Mouse (Mus musculus) heart, adult 2 months (tissue): ENCODE measurements around the gene Syngr3. TPM values are rescaled to one million over a fixed set of nuclear protein-coding genes. Genes with fewer than 3 reads are reported as not detected.
A peak's percentile ranks its signal among the peaks of the same experiment; 100 is the strongest.

Experiments
- DNase-seq, 2 experiments: peaks; one replicate each; pipeline ENCODE4 v3.0.0; 2021
- H3K27ac ChIP-seq: fragments of 200-600 bp; 2 replicates; pipeline ENCODE4 v1.8.1; 2022
- H3K27me3 ChIP-seq: fragments of 200-500 bp; 2 replicates; pipeline ENCODE4 v1.6.1; 2012; ENCODE audit warnings: mild to moderate bottlenecking, low read length, inconsistent platforms, mixed read lengths; ENCODE audit not compliant: control insufficient read depth, insufficient read depth
- H3K36me3 ChIP-seq: fragments of 200-500 bp; 2 replicates; pipeline ENCODE4 v1.6.1; 2012; ENCODE audit warnings: low read length, inconsistent platforms; ENCODE audit not compliant: control insufficient read depth, insufficient read depth
- H3K4me1 ChIP-seq: fragments of 200-500 bp; 2 replicates; pipeline ENCODE4 v1.6.1; 2011; ENCODE audit warnings: low read length; ENCODE audit not compliant: control insufficient read depth, insufficient read depth
- H3K4me3 ChIP-seq: fragments of 200-600 bp; 2 replicates; pipeline ENCODE4 v1.8.1; 2022
- H3K79me2 ChIP-seq: fragments of 200-500 bp; replicated peaks from 2 replicates; pipeline ENCODE4 v1.6.1; 2012; ENCODE audit warnings: mild to moderate bottlenecking, inconsistent platforms, low read length, moderate library complexity, mixed read lengths; ENCODE audit not compliant: control insufficient read depth, insufficient read depth
- H3K9ac ChIP-seq: fragments of 200-500 bp; 2 replicates; pipeline ENCODE4 v1.6.1; 2012; ENCODE audit warnings: low read depth, mild to moderate bottlenecking, control low read depth, inconsistent platforms, low read length, mixed read lengths
- CTCF ChIP-seq: fragments of 200-600 bp; IDR thresholded peaks from 2 replicates; pipeline ENCODE4 v1.8.1; 2022; ENCODE audit warnings: antibody characterized with exemption, mild to moderate bottlenecking, moderate library complexity
- EP300 ChIP-seq: fragments of 200-500 bp; IDR thresholded peaks from 2 replicates; pipeline ENCODE4 v1.6.1; 2011; ENCODE audit warnings: low read depth, low read length, control low read depth; ENCODE audit not compliant: insufficient read depth
- POLR2A ChIP-seq: fragments of 200-500 bp; IDR thresholded peaks from 2 replicates; pipeline ENCODE4 v1.6.1; 2011; ENCODE audit warnings: mild to moderate bottlenecking, low read depth, low read length, control low read depth; ENCODE audit not compliant: insufficient read depth
- WGBS: fragments of 180-500 bp; shearing (Covaris S2); methylation state at CpG from one replicate; pipeline ENCODE4 v1.1.7; 2018; 5-methylcytosine and 5-hydroxymethylcytosine counted together
- intact Hi-C: fragments of 180-260 bp; cut with DNase I; formaldehyde crosslinking; loops from one replicate; pipeline ENCODE4 v1.15.1; 2025
- polyA plus RNA-seq: library from polyadenylated mRNA; depleted of rRNA; stranded (reverse); fragments of >200 nt; gene quantifications from 2 replicates; pipeline ENCODE4 v1.2.3, GENCODE M21; 2012
- total RNA-seq, 2 experiments: library from RNA; stranded (reverse); gene quantifications; 2 replicates each; pipeline ENCODE4 v1.2.3; 2021

Gene Syngr3
- total and polyA plus RNA-seq, 3 experiments, result 0.16 to 0.43 (median 0.30) TPM

DNA sequence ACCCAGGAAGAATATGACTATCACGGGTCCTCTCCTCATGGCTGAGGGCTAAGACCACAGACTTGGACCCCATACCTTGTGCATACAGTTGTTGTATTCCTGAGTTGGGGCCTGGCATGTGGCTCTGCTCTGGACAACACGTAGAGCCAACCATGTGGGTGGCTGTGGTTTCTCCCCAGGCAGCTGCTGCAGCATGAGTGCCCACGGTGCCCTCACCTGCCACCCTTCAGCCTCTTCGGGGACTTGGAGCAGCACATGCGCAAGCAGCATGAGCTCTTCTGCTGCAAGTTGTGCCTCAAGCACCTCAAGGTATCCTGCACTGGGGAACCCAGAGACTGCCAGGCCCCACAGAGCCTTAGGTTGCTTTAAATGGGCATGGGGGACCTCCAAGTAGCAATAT, 12.9 kb downstream of the Syngr3 start:
- H3K79me2 ChIP-seq, result peaks cover 1% of the 10 kb centered on the region; the same call in 1 of the 2 replicates
- no peak overlapping the region for H3K9ac ChIP-seq
- no peaks in the 10 kb centered on the region for H3K27me3 ChIP-seq
- H3K27ac ChIP-seq, result no peak overlapping the region
- peaks cover 8% of the 10 kb centered on the region for H3K4me1 ChIP-seq
- no peaks in the 10 kb centered on the region for H3K36me3 ChIP-seq
- DNase-seq, result no peak
- intact Hi-C loops, result loop anchor here (2.0 kb wide), 1 partner anchor 18 kb away; no protein-coding TSS in a partner anchor
- H3K4me3 ChIP-seq, result no peak overlapping the region
- WGBS, result 98% methylated on average over 5 of the region's 5 CpGs
- TF ChIP-seq POLR2A (no peak), CTCF (no peak), EP300 (no peak)

DNA sequence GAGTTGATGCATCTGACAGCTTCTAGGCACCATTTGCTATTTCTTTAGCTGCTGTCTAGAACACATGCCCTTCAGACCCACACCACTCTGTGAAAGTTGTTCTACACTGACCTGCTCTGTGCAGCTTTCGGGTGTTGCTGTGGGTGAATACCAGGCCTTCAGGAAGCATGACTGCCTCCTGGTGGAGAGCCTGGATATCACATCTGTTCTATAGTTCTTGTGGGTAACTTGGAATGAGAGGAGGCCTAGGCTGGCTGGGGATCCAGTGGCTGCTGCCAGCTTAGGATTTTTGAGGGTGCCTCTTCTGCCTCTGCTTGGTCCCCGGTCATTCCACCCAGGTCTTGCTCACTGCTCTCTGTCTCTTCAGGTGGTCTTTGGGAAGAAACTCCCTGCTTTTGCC, 13.6 kb downstream of the Syngr3 start:
- intact Hi-C loops, result loop anchor here (2.0 kb wide), 1 partner anchor 19 kb away; no protein-coding TSS in a partner anchor
- Histone ChIP-seq H3K4me3 (no peak overlapping the region), H3K27ac (no peak overlapping the region), H3K36me3 (no peaks in the 10 kb centered on the region), H3K4me1 (peaks cover 12% of the 10 kb centered on the region), H3K79me2 (peaks cover 1% of the 10 kb centered on the region), H3K9ac (no peak overlapping the region), H3K27me3 (no peaks in the 10 kb centered on the region)
- 53% methylated on average over 2 of the region's 2 CpGs for WGBS
- TF ChIP-seq CTCF, result peak; percentile 87
- no peak for TF ChIP-seq EP300
- DNase-seq, result peak; percentile 57 to 61

DNA sequence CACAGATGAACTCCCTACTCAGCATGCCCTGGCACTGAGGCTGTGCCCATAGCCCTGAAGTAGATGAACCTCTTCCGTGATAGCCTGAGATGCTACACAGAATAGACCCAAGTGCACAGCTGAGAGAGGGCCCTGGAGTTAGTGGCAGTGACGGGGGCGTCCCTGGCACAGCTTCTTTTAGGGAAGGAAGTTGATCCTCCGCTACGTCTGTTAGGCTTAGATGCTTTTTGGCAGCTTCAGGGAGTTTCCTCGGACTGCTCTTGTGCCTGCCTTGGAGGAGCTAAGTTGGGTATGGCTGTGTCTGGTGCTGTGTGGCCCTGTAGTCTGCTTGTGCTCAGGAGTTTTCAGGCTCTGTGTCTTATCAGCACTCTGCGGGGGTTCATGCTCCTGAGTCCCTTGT, 15.5 kb downstream of the Syngr3 start:
- Histone ChIP-seq H3K36me3 (no peaks in the 10 kb centered on the region), H3K4me1 (peaks cover 16% of the 10 kb centered on the region), H3K27ac (no peak overlapping the region), H3K4me3 (no peak overlapping the region), H3K79me2 (peaks cover 1% of the 10 kb centered on the region), H3K27me3 (no peaks in the 10 kb centered on the region), H3K9ac (no peak overlapping the region)
- 34% methylated on average over 7 of the region's 7 CpGs for whole genome bisulfite sequencing
- intact Hi-C loops, result no loop called here
- no peak for DNase-seq
- TF ChIP-seq CTCF (no peak), POLR2A (no peak), EP300 (no peak)

DNA sequence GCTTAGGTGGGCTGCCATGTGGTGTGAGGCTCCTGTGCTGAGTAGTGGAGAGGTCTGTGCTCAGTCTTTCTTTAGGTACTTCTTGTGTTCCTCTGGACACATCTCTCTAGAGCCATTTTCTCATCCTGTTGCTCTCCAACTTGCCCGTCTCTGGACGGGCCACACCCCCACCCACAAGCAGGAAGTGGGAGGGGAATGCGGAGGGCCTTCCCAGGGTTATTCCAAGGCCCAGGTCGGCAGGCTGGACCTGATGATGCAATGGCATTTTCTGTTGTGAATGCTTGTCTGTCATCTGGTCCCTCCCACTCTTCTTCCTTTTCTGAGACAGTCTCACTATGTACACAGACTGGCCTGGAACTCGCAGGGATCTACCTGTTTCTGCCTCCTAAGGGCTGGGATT, 17.6 kb downstream of the Syngr3 start:
- peaks cover 16% of the 10 kb centered on the region for H3K4me1 ChIP-seq
- no peaks in the 10 kb centered on the region for H3K36me3 ChIP-seq
- no peak overlapping the region for H3K4me3 ChIP-seq
- peaks cover 1% of the 10 kb centered on the region for H3K79me2 ChIP-seq
- DNase-seq, result peak; percentile 64 to 69
- TF ChIP-seq CTCF (no peak), EP300 (no peak), POLR2A (no peak)
- WGBS, result 16% methylated on average over 5 of the region's 5 CpGs
- H3K27me3 ChIP-seq, result no peaks in the 10 kb centered on the region
- no peak overlapping the region for H3K9ac ChIP-seq
- intact Hi-C loops, result no loop called here
- no peak overlapping the region; the same call in 1 of the 2 replicates for H3K27ac ChIP-seq

DNA sequence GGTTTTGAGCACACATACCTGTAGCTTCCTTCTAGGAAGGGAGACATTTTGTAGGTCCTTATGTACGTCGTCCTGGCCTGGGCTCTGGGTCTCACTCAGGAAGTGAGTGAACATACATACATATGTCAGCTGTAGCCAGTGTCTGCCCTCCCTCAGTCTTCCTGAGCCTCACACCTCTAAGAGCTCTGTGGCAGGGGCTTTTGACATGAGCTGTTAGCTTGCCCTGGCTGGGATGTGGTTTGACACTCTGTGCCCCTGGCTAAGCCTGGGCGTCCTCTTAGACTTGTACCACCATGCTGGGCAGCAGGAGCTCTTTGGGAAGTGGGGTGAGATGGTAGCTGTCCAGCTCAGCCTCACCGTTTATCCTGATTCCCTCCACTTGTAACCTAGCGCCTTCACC, 18.4 kb downstream of the Syngr3 start:
- Histone ChIP-seq H3K79me2 (peaks cover 1% of the 10 kb centered on the region), H3K36me3 (no peaks in the 10 kb centered on the region), H3K4me3 (no peak overlapping the region), H3K9ac (0 out of 2 replicates have a peak overlapping the region, but pooled peaks have one; percentile 10), H3K27ac (no peak overlapping the region; the same call in 1 of the 2 replicates), H3K4me1 (peaks cover 16% of the 10 kb centered on the region), H3K27me3 (no peaks in the 10 kb centered on the region)
- TF ChIP-seq POLR2A (no peak), EP300 (no peak), CTCF (no peak)
- no peak for DNase-seq
- intact Hi-C loops, result no loop called here
- WGBS, result 65% methylated on average over 5 of the region's 5 CpGs

DNA sequence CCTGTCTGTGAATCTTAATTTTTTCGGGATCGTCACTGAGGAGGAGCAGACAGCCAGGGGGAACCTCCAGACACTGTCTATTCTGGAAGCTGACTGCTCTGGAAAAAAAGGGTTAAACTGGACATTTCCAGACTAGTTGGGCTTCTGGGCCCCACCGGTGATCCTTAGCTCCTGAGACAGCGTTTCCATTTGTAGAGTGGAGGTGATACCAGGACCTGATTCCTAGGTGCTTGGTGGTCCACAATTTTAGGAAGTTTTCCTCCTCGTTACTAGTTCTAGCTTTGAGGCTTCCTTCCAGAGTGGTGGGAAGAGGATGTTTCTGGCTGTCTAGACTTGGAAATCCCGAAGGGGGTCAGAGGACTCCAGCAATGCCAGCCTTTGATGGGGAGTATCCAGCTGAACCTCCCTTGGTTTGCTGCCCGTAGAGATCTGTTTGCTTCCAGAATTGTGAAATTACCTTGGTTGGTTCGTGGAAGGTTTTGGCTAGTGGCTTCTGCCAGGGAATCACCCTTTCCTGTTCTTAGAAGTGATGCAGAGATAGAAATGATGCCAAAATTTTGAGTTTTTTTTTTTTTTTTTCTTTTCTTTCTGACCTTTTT, 19.4 kb downstream of the Syngr3 start:
- Histone ChIP-seq H3K27me3 (no peaks in the 10 kb centered on the region), H3K4me1 (peaks cover 14% of the 10 kb centered on the region), H3K36me3 (no peaks in the 10 kb centered on the region), H3K9ac (peak overlapping the region; percentile 96), H3K4me3 (peak overlapping the region; percentile 91), H3K27ac (peak overlapping the region; percentile 94), H3K79me2 (peaks cover 1% of the 10 kb centered on the region)
- TF ChIP-seq POLR2A (no peak), CTCF (no peak), EP300 (no peak)
- DNase-seq, result no peak
- intact Hi-C loops, result no loop called here
- WGBS, result 3% methylated on average over 8 of the region's 8 CpGs
